Mouse (Mus musculus): ENCODE measurements at regions not wholly inside any gene's neighbourhood (a gene's known extent, or its start where the extent isn't known, plus 50 kb on each side); places are given as distances from the start of the nearest gene placed in this dataset.

- DNase-seq (ENCODE audit: low spot score) = no peak
- 89% methylated on average over 7 of the region's 7 CpGs for WGBS
- no peak overlapping the region for H3K9ac ChIP-seq (ENCODE audit: low read length)
Measured at GRCm38 (mm10) chr5:133267887-133268286, 724.7 kb upstream of the Auts2 start.

GRCm38 (mm10) chr5:133267356-133267755, 724.2 kb upstream of the Auts2 start:
- no peak overlapping the region for H3K9ac ChIP-seq (ENCODE audit: low read length)
- WGBS = 74% methylated on average over 2 of the region's 2 CpGs
- no peaks in the 10 kb centered on the region for H3K36me3 ChIP-seq (ENCODE audit: control insufficient read depth, insufficient read depth, low read length)
- no peaks in the 10 kb centered on the region for H3K4me1 ChIP-seq (ENCODE audit: control insufficient read depth, insufficient read depth, low read length)
- H3K27ac ChIP-seq (replicated peaks; ENCODE audit: low read depth, low read length) = no peak overlapping the region
- H3K4me2 ChIP-seq (ENCODE audit: low read depth, severe bottlenecking) = no peak overlapping the region
- no peak for ATAC-seq (ENCODE audit: insufficient number of reproducible peaks, low FRiP score, low TSS enrichment, low read depth)
- no peaks in the 10 kb centered on the region for H3K9me3 ChIP-seq (ENCODE audit: control insufficient read depth, low read length)
- DNase-seq (ENCODE audit: low spot score) = no peak
- H3K4me3 ChIP-seq (ENCODE audit: low read depth, low read length) = no peak overlapping the region
- H3K27me3 ChIP-seq (ENCODE audit: control insufficient read depth, insufficient read depth, low read length) = no peaks in the 10 kb centered on the region

More at GRCm38 (mm10) chr5:133267887-133268286, 724.7 kb upstream of the Auts2 start:
- Histone ChIP-seq H3K27me3 (ENCODE audit: control insufficient read depth, insufficient read depth, low read length) (no peaks in the 10 kb centered on the region), H3K4me2 (ENCODE audit: low read depth, severe bottlenecking) (no peak overlapping the region), H3K36me3 (ENCODE audit: control insufficient read depth, insufficient read depth, low read length) (no peaks in the 10 kb centered on the region), H3K4me3 (ENCODE audit: low read depth, low read length) (no peak overlapping the region), H3K27ac (replicated peaks; ENCODE audit: low read depth, low read length) (no peak overlapping the region), H3K4me1 (ENCODE audit: control insufficient read depth, insufficient read depth, low read length) (no peaks in the 10 kb centered on the region), H3K9me3 (ENCODE audit: control insufficient read depth, low read length) (no peaks in the 10 kb centered on the region)
- ATAC-seq (ENCODE audit: insufficient number of reproducible peaks, low FRiP score, low TSS enrichment, low read depth) = no peak

DNA sequence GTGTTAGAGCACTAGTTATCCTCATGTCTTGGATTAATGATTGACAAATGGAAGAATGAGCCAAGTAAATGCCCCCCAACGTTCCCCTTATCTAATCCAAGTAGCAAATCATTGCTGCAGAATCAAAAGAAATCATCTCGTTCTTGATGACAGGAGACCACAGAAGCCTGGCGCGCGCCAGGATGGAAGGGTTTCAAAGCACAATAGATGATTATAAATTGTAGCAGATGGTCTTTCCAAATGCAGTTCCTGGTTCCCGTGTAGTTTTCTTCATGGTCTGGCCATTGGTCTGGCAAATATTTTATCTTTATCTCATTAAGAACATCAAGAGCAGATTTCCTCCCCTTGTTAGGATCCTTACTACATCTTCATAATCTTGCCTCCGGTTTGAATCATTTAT, 721.8 kb upstream of the Auts2 start:
- Histone ChIP-seq H3K27me3 (ENCODE audit: control insufficient read depth, insufficient read depth, low read length) (no peaks in the 10 kb centered on the region), H3K4me3 (ENCODE audit: low read depth, low read length) (no peak overlapping the region), H3K4me1 (ENCODE audit: control insufficient read depth, insufficient read depth, low read length) (no peaks in the 10 kb centered on the region), H3K36me3 (ENCODE audit: control insufficient read depth, insufficient read depth, low read length) (no peaks in the 10 kb centered on the region), H3K4me2 (ENCODE audit: low read depth, severe bottlenecking) (no peak overlapping the region), H3K9me3 (ENCODE audit: control insufficient read depth, low read length) (no peaks in the 10 kb centered on the region), H3K9ac (ENCODE audit: low read length) (no peak overlapping the region), H3K27ac (replicated peaks; ENCODE audit: low read depth, low read length) (no peak overlapping the region)
- 76% methylated on average over 7 of the region's 7 CpGs for WGBS
- DNase-seq (ENCODE audit: low spot score) = no peak
- no peak for ATAC-seq (ENCODE audit: insufficient number of reproducible peaks, low FRiP score, low TSS enrichment, low read depth)

GRCm38 (mm10) chr5:133218801-133219200, 675.7 kb upstream of the Auts2 start:
- 20% methylated on average over 3 of the region's 3 CpGs for WGBS
- Histone ChIP-seq H3K4me3 (ENCODE audit: low read depth, low read length) (no peak overlapping the region), H3K9ac (ENCODE audit: low read length) (no peak overlapping the region), H3K27ac (replicated peaks; ENCODE audit: low read depth, low read length) (no peak overlapping the region), H3K27me3 (ENCODE audit: control insufficient read depth, insufficient read depth, low read length) (no peaks in the 10 kb centered on the region), H3K9me3 (ENCODE audit: control insufficient read depth, low read length) (no peaks in the 10 kb centered on the region), H3K36me3 (ENCODE audit: control insufficient read depth, insufficient read depth, low read length) (no peaks in the 10 kb centered on the region), H3K4me1 (ENCODE audit: control insufficient read depth, insufficient read depth, low read length) (no peaks in the 10 kb centered on the region), H3K4me2 (ENCODE audit: low read depth, severe bottlenecking) (no peak overlapping the region)
- DNase-seq (ENCODE audit: low spot score) (no peak), ATAC-seq (ENCODE audit: insufficient number of reproducible peaks, low FRiP score, low TSS enrichment, low read depth) (no peak)

GRCm38 (mm10) chr5:133198546-133198945, 655.4 kb upstream of the Auts2 start:
- no peak for DNase-seq (ENCODE audit: low spot score)
- no peak for ATAC-seq (ENCODE audit: insufficient number of reproducible peaks, low FRiP score, low TSS enrichment, low read depth)
- Histone ChIP-seq H3K4me2 (ENCODE audit: low read depth, severe bottlenecking) (no peak overlapping the region), H3K9me3 (ENCODE audit: control insufficient read depth, low read length) (no peaks in the 10 kb centered on the region), H3K4me3 (ENCODE audit: low read depth, low read length) (no peak overlapping the region), H3K4me1 (ENCODE audit: control insufficient read depth, insufficient read depth, low read length) (no peaks in the 10 kb centered on the region), H3K27me3 (ENCODE audit: control insufficient read depth, insufficient read depth, low read length) (no peaks in the 10 kb centered on the region), H3K36me3 (ENCODE audit: control insufficient read depth, insufficient read depth, low read length) (no peaks in the 10 kb centered on the region), H3K9ac (ENCODE audit: low read length) (no peak overlapping the region), H3K27ac (replicated peaks; ENCODE audit: low read depth, low read length) (no peak overlapping the region)
- 83% methylated on average over 1 of the region's 1 CpGs for WGBS

DNA sequence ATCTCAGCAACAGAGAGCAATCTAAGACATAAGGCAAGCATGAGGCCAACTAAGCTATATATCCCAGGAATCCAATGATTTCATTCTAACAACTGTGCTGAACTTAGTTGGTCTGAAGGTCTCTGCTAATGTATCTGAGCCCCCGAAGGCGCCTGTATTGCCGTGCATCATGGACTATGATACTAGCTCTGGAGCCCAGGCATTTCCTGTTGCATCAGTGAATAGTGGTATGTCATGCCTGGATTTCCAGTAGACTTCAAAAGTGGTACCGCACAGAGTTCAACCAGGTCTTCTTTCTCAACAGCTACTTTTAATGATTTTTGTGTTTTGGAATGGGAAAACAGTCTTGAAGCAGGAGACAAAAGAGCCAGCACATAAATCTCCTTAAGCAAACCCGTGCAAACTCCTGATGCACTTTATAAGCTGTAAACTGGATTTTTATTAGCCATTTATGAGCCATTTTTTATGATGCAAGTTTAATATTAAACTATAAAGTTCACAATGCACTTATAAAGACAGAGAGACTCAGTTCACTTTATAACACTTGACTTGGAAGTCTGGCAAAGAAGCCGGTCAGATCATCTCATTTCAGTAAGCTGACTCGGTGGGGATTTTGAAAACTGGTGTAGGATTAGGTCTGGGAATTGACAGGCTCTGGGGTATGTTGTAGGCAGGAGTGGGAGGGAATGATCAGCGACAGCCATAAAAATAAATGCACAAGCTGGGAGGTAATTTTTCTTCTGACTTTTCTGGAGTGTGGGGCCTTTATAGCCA, 646.8 kb upstream of the Auts2 start:
- Histone ChIP-seq H3K4me2 (ENCODE audit: low read depth, severe bottlenecking) (no peak overlapping the region), H3K9me3 (ENCODE audit: control insufficient read depth, low read length) (no peaks in the 10 kb centered on the region), H3K27me3 (ENCODE audit: control insufficient read depth, insufficient read depth, low read length) (no peaks in the 10 kb centered on the region), H3K9ac (ENCODE audit: low read length) (no peak overlapping the region), H3K4me3 (ENCODE audit: low read depth, low read length) (no peak overlapping the region), H3K36me3 (ENCODE audit: control insufficient read depth, insufficient read depth, low read length) (no peaks in the 10 kb centered on the region), H3K4me1 (ENCODE audit: control insufficient read depth, insufficient read depth, low read length) (no peaks in the 10 kb centered on the region), H3K27ac (replicated peaks; ENCODE audit: low read depth, low read length) (no peak overlapping the region)
- DNase-seq (ENCODE audit: low spot score) = no peak
- 63% methylated on average over 8 of the region's 8 CpGs for WGBS
- no peak for ATAC-seq (ENCODE audit: insufficient number of reproducible peaks, low FRiP score, low TSS enrichment, low read depth)

DNA sequence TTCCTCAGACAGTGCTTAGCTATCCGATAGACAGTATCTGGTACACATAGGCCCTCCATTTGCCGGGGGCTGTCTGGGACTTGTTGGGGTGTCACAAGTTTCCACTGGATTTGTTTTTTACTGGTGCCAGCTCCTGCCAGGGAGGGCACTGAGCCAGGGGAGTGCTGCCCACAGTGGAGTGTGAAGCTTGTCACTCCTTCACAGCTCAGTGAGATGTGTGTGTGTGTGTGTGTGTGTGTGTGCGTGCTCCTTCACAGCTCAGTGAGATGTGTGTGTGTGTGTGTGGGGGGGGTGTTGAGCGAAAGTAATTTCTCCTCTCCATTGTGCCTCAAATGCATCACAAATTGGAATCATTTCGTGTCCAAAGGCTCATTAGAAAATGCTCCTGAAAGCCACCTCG, 632.5 kb upstream of the Auts2 start:
- H3K4me3 ChIP-seq (ENCODE audit: low read depth, low read length) = no peak overlapping the region
- H3K9ac ChIP-seq (ENCODE audit: low read length) = no peak overlapping the region
- no peak overlapping the region for H3K27ac ChIP-seq (replicated peaks; ENCODE audit: low read depth, low read length)
- 89% methylated on average over 6 of the region's 6 CpGs for WGBS
- H3K27me3 ChIP-seq (ENCODE audit: control insufficient read depth, insufficient read depth, low read length) = no peaks in the 10 kb centered on the region
- DNase-seq (ENCODE audit: low spot score) = no peak
- no peaks in the 10 kb centered on the region for H3K9me3 ChIP-seq (ENCODE audit: control insufficient read depth, low read length)
- 0 out of 2 replicates have a peak, but pooled peaks cover 6% of the 10 kb centered on the region for H3K4me1 ChIP-seq (ENCODE audit: control insufficient read depth, insufficient read depth, low read length)
- ATAC-seq (ENCODE audit: insufficient number of reproducible peaks, low FRiP score, low TSS enrichment, low read depth) = no peak
- no peak overlapping the region for H3K4me2 ChIP-seq (ENCODE audit: low read depth, severe bottlenecking)
- no peaks in the 10 kb centered on the region for H3K36me3 ChIP-seq (ENCODE audit: control insufficient read depth, insufficient read depth, low read length)

GRCm38 (mm10) chr5:133173155-133173723, 630.1 kb upstream of the Auts2 start:
- H3K36me3 ChIP-seq (ENCODE audit: control insufficient read depth, insufficient read depth, low read length) = no peaks in the 10 kb centered on the region
- no peak for DNase-seq (ENCODE audit: low spot score)
- H3K27me3 ChIP-seq (ENCODE audit: control insufficient read depth, insufficient read depth, low read length) = no peaks in the 10 kb centered on the region
- 0 out of 2 replicates have a peak, but pooled peaks cover 6% of the 10 kb centered on the region for H3K4me1 ChIP-seq (ENCODE audit: control insufficient read depth, insufficient read depth, low read length)
- no peak overlapping the region for H3K4me2 ChIP-seq (ENCODE audit: low read depth, severe bottlenecking)
- H3K4me3 ChIP-seq (ENCODE audit: low read depth, low read length) = no peak overlapping the region
- no peak overlapping the region for H3K27ac ChIP-seq (replicated peaks; ENCODE audit: low read depth, low read length)
- no peaks in the 10 kb centered on the region for H3K9me3 ChIP-seq (ENCODE audit: control insufficient read depth, low read length)
- 49% methylated on average over 6 of the region's 6 CpGs for WGBS
- no peak overlapping the region for H3K9ac ChIP-seq (ENCODE audit: low read length)
- ATAC-seq (ENCODE audit: insufficient number of reproducible peaks, low FRiP score, low TSS enrichment, low read depth) = no peak
